Mouse (Mus musculus): ENCODE measurements around the gene Tmem145. TPM values are rescaled to one million over a fixed set of nuclear protein-coding genes. Genes with fewer than 3 reads are reported as not detected.
"Not testable (repeated sequence)": the region's sequence is repeated elsewhere in the genome, so short reads cannot be mapped to it uniquely, and the experiment has no call there.

The Tmem145 gene
- polyA plus RNA-seq, 1 experiment from 2014 or later, result 0.16 TPM

DNA sequence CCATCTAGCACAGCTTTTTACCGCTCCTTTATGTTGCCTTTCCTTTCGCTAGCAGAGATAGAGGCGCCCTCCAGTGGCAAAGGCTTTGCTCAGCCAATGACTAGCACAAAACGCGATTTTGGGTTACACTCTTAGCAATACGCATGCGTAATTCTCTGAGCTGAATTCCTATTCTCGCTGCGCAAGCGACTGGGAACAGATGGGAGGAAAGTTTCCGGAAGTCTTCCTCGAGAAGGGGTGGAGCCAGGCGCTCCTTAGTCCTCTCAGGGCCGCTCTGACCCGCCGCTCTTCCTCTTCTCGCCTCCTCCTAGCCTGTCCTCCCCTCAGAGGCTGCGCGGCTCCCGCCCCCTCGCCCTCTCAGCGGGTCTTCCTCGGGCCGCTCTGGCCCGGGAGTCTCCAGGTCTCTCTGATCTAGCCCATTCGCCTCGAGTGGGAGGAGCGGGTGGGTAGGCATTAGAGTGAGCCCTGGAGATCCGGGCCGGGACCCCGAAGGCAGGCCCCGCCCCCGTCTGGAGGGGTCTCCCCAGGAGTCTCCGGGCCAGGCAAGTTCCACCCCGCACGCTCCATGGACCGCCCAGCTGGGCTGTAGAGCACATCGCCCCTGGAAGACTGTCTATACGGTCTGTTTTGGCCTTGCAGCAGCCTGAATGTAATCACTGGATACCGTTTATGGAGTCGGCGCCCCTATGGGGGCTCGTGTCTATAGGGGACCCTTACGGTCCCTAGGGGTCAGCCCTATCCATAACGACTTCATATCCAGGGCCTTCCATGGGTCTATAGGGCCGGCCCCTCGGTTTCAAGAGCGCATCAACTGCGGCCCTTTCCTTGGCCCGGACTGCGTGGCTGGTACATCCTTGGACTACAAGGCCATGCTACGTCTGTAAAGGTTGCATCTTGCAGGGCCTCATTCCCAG, 10.9 kb downstream of the Tmem145 start, which contains the start of gene Megf8:
Gene Megf8 (plus strand): TSS at position 633 of the 914 bp plus-strand sequence.
- Histone ChIP-seq H3K27ac (ENCODE audit: low read depth, low read length) (peak within 1 kb of the TSS; percentile 59), H3K4me2 (peak within 1 kb of the TSS; percentile 92), H3K4me3 (ENCODE audit: low read depth, low read length) (peak within 1 kb of the TSS; percentile 71), H3K9ac (ENCODE audit: low read depth, low read length) (peak within 1 kb of the TSS; percentile 69), H3K36me3 (ENCODE audit: control insufficient read depth, insufficient read depth, low read length) (no peaks in the 10 kb centered on the region), H3K9me3 (ENCODE audit: control insufficient read depth, low read length) (no peaks in the 10 kb centered on the region), H3K27me3 (replicated peaks; ENCODE audit: control insufficient read depth, insufficient read depth, low read length) (peaks cover 43% of the 10 kb centered on the region), H3K4me1 (replicated peaks; ENCODE audit: control insufficient read depth, insufficient read depth, low read length) (peaks cover 19% of the 10 kb centered on the region)
- peak; percentile 94 for ATAC-seq (replicated peaks; ENCODE audit: low FRiP score)
- DNase-seq (ENCODE audit: low spot score), result peak; percentile 86
- under 1% methylated on average over 52 of the region's 52 CpGs for WGBS

DNA sequence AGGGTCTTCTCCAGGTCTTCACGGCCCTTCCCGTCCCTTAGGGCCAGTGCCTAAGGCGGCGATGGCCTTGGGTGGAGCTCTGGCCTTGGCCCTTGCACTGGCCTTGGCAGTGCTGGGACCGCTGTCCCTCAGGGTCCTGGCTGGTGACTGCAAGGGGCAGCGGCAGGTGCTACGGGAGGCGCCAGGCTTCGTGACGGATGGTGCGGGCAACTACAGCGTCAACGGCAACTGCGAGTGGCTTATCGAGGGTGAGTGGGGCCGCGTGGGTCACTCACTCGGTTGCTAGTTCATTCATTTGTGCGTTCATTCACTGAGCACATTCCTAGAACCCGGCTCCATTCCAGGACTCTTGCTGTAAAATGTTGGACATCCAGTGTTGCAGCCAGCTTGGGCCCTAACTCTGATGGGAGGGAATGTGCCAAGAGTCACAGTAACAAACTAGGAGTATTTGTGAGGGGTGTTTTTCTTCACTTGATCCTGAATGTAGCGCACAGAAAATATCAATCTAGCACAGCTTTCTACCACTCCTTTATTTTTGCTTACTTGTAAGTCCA, 11.6 kb downstream of the Tmem145 start:
- no peak for DNase-seq (ENCODE audit: low spot score)
- Histone ChIP-seq H3K9ac (ENCODE audit: low read depth, low read length) (peak overlapping the region; percentile 69), H3K9me3 (ENCODE audit: control insufficient read depth, low read length) (no peaks in the 10 kb centered on the region), H3K4me2 (peak overlapping the region; percentile 92), H3K36me3 (ENCODE audit: control insufficient read depth, insufficient read depth, low read length) (no peaks in the 10 kb centered on the region), H3K27me3 (replicated peaks; ENCODE audit: control insufficient read depth, insufficient read depth, low read length) (peaks cover 36% of the 10 kb centered on the region), H3K4me1 (replicated peaks; ENCODE audit: control insufficient read depth, insufficient read depth, low read length) (peaks cover 19% of the 10 kb centered on the region), H3K27ac (ENCODE audit: low read depth, low read length) (peak overlapping the region; percentile 59; the same call in 1 of the 2 replicates), H3K4me3 (ENCODE audit: low read depth, low read length) (peak overlapping the region; percentile 71)
- WGBS, result 20% methylated on average over 21 of the region's 21 CpGs
- ATAC-seq (replicated peaks; ENCODE audit: low FRiP score), result no peak

DNA sequence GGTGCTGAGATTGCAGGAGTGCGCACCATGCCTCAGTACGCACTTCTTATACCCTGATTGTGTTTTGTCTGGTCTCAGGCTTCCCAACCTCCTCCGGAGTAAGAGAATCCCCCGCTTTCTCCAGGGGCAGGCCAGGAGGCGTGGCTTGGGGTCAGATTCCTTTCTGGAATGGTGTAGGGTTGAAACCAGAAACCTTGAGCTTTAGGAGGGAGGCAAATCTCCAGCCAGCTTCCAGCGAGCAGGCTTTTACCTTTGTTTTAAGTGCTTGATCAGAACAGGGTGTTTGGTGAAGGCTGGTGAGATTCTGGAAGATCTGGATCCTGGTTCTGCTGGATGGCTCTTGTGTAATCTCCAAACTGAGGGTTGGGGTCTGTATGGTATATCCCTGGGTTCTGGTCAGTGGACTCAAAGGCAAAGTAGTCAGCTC, 16.2 kb downstream of the Tmem145 start:
- Histone ChIP-seq H3K27ac (ENCODE audit: low read depth, low read length) (peak overlapping the region; percentile 70; the same call in 1 of the 2 replicates), H3K36me3 (ENCODE audit: control insufficient read depth, insufficient read depth, low read length) (no peaks in the 10 kb centered on the region), H3K9me3 (ENCODE audit: control insufficient read depth, low read length) (no peaks in the 10 kb centered on the region), H3K27me3 (replicated peaks; ENCODE audit: control insufficient read depth, insufficient read depth, low read length) (no peaks in the 10 kb centered on the region), H3K9ac (ENCODE audit: low read depth, low read length) (no peak overlapping the region), H3K4me2 (peak overlapping the region; percentile 26; the same call in 1 of the 2 replicates), H3K4me1 (replicated peaks; ENCODE audit: control insufficient read depth, insufficient read depth, low read length) (peaks cover 5% of the 10 kb centered on the region), H3K4me3 (ENCODE audit: low read depth, low read length) (no peak overlapping the region)
- WGBS, result 39% methylated on average over 6 of the region's 6 CpGs
- no peak for ATAC-seq (replicated peaks; ENCODE audit: low FRiP score)
- peak; percentile 49 for DNase-seq (ENCODE audit: low spot score)

DNA sequence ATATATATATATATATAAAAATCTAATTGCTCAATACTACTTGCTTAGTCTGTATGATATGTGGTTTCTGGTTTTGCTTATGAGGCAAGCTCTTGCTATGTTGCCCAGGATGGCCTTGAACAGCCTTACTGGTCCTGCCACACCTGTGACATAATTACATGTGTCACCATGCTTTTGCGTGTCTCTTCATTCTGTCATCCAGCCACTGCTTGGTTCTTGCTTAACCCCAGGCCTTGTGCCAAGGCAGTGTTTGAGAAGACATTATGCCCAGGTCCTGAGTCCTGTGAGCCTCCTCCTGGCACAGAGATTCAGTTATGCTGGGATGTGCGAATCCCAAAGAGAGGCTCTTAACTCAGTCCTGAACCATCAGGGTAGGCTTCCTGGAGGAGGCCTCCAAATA, 17.3 kb downstream of the Tmem145 start:
- no peak for ATAC-seq (replicated peaks; ENCODE audit: low FRiP score)
- H3K4me1 ChIP-seq (replicated peaks; ENCODE audit: control insufficient read depth, insufficient read depth, low read length), result no peaks in the 10 kb centered on the region; the same call in 1 of the 2 replicates

DNA sequence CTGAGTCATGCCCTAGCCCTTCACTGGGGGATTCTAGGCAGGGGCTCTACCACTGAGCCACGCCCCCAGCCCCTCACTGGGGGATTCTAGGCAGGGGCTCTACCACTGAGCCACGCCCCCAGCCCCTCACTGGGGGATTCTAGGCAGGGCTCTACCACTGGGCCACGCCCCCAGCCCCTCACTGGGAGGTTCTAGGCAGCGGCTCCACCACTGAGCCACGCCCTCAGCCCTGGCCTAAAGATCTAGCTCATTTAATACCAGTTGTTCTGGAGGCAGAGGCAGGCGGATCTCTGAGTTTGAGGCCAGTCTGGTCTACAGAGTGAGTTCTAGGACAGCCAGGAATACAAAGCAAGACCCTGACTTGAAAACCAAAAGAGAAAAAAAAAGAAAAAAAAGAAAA, 19.5 kb downstream of the Tmem145 start:
- not testable (repeated sequence) for H3K27ac ChIP-seq (ENCODE audit: low read depth, low read length); H3K9me3 ChIP-seq (ENCODE audit: control insufficient read depth, low read length); H3K4me2 ChIP-seq; H3K4me3 ChIP-seq (ENCODE audit: low read depth, low read length); ATAC-seq (replicated peaks; ENCODE audit: low FRiP score); DNase-seq (ENCODE audit: low spot score); H3K27me3 ChIP-seq (replicated peaks; ENCODE audit: control insufficient read depth, insufficient read depth, low read length); H3K4me1 ChIP-seq (replicated peaks; ENCODE audit: control insufficient read depth, insufficient read depth, low read length); H3K9ac ChIP-seq (ENCODE audit: low read depth, low read length); H3K36me3 ChIP-seq (ENCODE audit: control insufficient read depth, insufficient read depth, low read length)
- WGBS, result 77% methylated on average over 6 of the region's 6 CpGs

More for the DNA sequence above, 17.3 kb downstream of the Tmem145 start:
- no peaks in the 10 kb centered on the region for H3K9me3 ChIP-seq (ENCODE audit: control insufficient read depth, low read length)
- H3K4me2 ChIP-seq, result no peak overlapping the region
- no peak overlapping the region for H3K4me3 ChIP-seq (ENCODE audit: low read depth, low read length)
- WGBS, result 86% methylated on average over 2 of the region's 2 CpGs
- H3K36me3 ChIP-seq (ENCODE audit: control insufficient read depth, insufficient read depth, low read length), result no peaks in the 10 kb centered on the region
- DNase-seq (ENCODE audit: low spot score), result no peak
- H3K27ac ChIP-seq (ENCODE audit: low read depth, low read length), result no peak overlapping the region
- no peak overlapping the region for H3K9ac ChIP-seq (ENCODE audit: low read depth, low read length)
- no peaks in the 10 kb centered on the region for H3K27me3 ChIP-seq (replicated peaks; ENCODE audit: control insufficient read depth, insufficient read depth, low read length)

DNA sequence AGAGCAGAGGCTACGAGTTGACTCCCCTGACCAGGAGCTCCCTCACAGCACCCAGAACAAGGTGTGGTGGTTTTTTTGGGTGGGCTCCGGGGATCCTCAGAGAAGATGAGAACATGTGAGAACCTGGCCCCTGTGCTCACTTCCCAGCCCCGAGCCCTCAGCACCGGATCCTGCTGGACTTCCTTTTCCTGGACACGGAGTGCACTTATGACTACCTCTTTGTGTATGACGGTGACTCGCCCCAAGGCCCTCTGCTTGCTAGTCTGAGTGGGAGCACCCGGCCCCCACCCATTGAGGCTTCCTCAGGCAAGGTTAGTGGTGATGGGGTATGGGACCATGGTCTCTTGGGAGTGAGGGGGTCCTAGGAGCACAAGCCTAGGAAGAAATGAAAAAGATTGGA, 20.3 kb downstream of the Tmem145 start:
- Histone ChIP-seq H3K4me1 (replicated peaks; ENCODE audit: control insufficient read depth, insufficient read depth, low read length) (peaks cover 2% of the 10 kb centered on the region), H3K9me3 (ENCODE audit: control insufficient read depth, low read length) (no peaks in the 10 kb centered on the region), H3K27ac (ENCODE audit: low read depth, low read length) (no peak overlapping the region), H3K27me3 (replicated peaks; ENCODE audit: control insufficient read depth, insufficient read depth, low read length) (no peaks in the 10 kb centered on the region), H3K4me3 (ENCODE audit: low read depth, low read length) (no peak overlapping the region), H3K9ac (ENCODE audit: low read depth, low read length) (no peak overlapping the region), H3K4me2 (no peak overlapping the region), H3K36me3 (ENCODE audit: control insufficient read depth, insufficient read depth, low read length) (peaks cover 7% of the 10 kb centered on the region; the same call in 1 of the 2 replicates)
- ATAC-seq (replicated peaks; ENCODE audit: low FRiP score) (no peak), DNase-seq (ENCODE audit: low spot score) (no peak)
- WGBS, result 80% methylated on average over 8 of the region's 8 CpGs

DNA sequence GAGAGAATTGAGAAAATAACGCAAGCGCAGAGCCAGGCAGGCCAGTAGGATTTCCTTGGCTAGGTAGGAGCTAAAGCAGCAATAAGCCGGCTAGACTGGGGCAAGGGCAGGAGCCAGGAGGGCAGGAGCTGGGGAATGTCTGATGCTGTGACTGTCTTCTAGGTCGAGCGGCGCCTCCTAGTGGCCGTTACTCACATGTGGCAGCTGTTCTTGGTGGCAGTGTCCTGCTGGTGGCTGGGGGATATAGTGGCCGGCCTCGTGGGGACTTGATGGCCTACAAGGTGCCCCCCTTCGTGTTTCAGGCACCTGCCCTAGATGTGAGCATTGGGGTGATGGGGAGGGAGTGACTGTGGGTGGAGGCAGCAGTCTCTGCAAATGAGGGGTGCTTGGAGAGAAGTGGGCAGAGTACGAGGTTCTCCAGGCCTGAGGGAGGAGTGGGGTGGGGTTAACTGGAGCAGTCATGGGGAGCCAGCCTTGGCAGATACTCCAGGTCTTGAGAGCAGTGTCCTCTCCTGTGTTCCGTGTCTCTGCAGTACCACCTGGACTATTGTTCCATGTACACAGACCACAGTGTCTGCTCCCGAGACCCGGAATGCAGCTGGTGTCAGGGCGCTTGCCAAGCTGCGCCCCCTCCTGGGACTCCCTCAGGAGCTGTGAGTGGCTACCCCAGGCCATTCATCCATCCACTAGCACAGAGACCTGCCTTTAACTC, 27.8 kb downstream of the Tmem145 start:
- peaks cover 9% of the 10 kb centered on the region; the same call in 1 of the 2 replicates for H3K36me3 ChIP-seq (ENCODE audit: control insufficient read depth, insufficient read depth, low read length)
- H3K9me3 ChIP-seq (ENCODE audit: control insufficient read depth, low read length), result no peaks in the 10 kb centered on the region

DNA sequence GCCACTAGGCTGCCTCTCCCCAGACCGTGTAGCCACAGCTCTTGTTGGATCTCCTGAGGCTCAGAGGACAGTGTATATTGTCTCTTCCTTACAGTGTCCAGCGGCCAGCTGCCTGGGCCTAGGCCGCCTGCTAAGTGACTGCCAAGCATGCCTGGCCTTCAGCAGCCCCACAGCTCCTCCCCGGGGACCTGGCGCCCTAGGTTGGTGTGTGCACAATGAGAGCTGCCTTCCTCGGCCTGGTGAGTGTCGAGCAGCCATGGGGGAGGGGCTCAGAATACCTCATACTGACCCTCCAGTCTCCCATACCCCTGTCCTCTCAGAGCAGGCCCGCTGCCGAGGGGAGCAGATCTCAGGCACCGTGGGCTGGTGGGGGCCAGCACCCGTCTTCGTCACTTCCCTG, 28.6 kb downstream of the Tmem145 start:
- Histone ChIP-seq H3K4me2 (no peak overlapping the region), H3K4me1 (replicated peaks; ENCODE audit: control insufficient read depth, insufficient read depth, low read length) (peaks cover 2% of the 10 kb centered on the region; the same call in 1 of the 2 replicates), H3K9me3 (ENCODE audit: control insufficient read depth, low read length) (no peaks in the 10 kb centered on the region), H3K36me3 (ENCODE audit: control insufficient read depth, insufficient read depth, low read length) (peaks cover 9% of the 10 kb centered on the region; the same call in 1 of the 2 replicates), H3K27ac (ENCODE audit: low read depth, low read length) (no peak overlapping the region), H3K9ac (ENCODE audit: low read depth, low read length) (no peak overlapping the region), H3K4me3 (ENCODE audit: low read depth, low read length) (no peak overlapping the region), H3K27me3 (replicated peaks; ENCODE audit: control insufficient read depth, insufficient read depth, low read length) (no peaks in the 10 kb centered on the region)
- no peak for DNase-seq (ENCODE audit: low spot score)
- no peak for ATAC-seq (replicated peaks; ENCODE audit: low FRiP score)
- WGBS, result 82% methylated on average over 12 of the region's 12 CpGs

More for the DNA sequence above, 27.8 kb downstream of the Tmem145 start:
- peaks cover 2% of the 10 kb centered on the region; the same call in 1 of the 2 replicates for H3K4me1 ChIP-seq (replicated peaks; ENCODE audit: control insufficient read depth, insufficient read depth, low read length)
- H3K9ac ChIP-seq (ENCODE audit: low read depth, low read length), result no peak overlapping the region
- no peak overlapping the region for H3K4me2 ChIP-seq
- no peaks in the 10 kb centered on the region for H3K27me3 ChIP-seq (replicated peaks; ENCODE audit: control insufficient read depth, insufficient read depth, low read length)
- no peak overlapping the region for H3K4me3 ChIP-seq (ENCODE audit: low read depth, low read length)
- WGBS, result 42% methylated on average over 16 of the region's 16 CpGs
- peak; percentile 65; the same call in 1 of the 2 replicates for ATAC-seq (replicated peaks; ENCODE audit: low FRiP score)
- no peak overlapping the region for H3K27ac ChIP-seq (ENCODE audit: low read depth, low read length)
- DNase-seq (ENCODE audit: low spot score), result peak; percentile 58

All from liver, embryonic 11.5 days (tissue).